Mouse (Mus musculus): ENCODE measurements around the gene Zic5.

DNA sequence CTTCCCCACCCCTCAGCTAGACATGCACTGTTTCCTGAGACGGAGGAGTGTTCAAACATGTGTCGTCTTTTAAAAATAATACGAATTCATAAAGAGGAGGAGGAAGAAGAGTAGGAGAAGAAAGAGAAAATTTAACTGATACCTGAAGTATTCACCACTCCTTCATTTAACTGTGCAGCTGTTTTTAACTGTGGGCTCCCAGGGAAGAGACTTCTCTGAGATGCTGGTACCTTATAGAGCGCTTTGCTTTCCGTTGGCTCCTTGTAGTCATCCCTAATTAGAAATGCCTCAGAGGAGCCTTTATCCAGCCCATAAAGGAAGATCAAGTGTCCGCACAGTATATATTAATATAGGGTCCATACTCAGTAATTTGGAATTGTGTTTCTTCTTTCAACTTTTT, 26.0 kb upstream of the Zic5 start:
- no peak for TF ChIP-seq EP300 (optimal IDR thresholded peaks at IDR 0.05)
- TF ChIP-seq CTCF (IDR thresholded peaks at IDR 0.05; ENCODE audit: low read depth), result no peak

All from stomach, postnatal 0 days (tissue).